Mouse (Mus musculus) kidney, embryonic 14.5 days (tissue): ENCODE measurements around the gene Arhgef39. TPM values are rescaled to one million over a fixed set of nuclear protein-coding genes. Genes with fewer than 3 reads are reported as not detected.
"Not testable (repeated sequence)": the region's sequence is repeated elsewhere in the genome, so short reads cannot be mapped to it uniquely, and the experiment has no call there.

ENCODE experiments used
- ATAC-seq: fragments of 200-750 bp; cut with Nextera tagmentation; 2 replicates; pipeline ENCODE4 v1.8.0; 2017; ENCODE audit warnings: moderate number of reproducible peaks, mild to moderate bottlenecking, moderate TSS enrichment, moderate library complexity; ENCODE audit not compliant: low FRiP score, low TSS enrichment
- H3K27ac ChIP-seq: fragments of 300-500 bp; sonication (generic); 2 replicates; pipeline ENCODE4 v1.5.1; 2014; ENCODE audit warnings: low read depth, mild to moderate bottlenecking, low read length, moderate library complexity, mixed read lengths
- H3K27me3 ChIP-seq: fragments of 300-500 bp; sonication (generic); 2 replicates; pipeline ENCODE4 v1.6.1; 2014; ENCODE audit warnings: mild to moderate bottlenecking, low read length; ENCODE audit not compliant: control insufficient read depth, insufficient read depth
- H3K36me3 ChIP-seq: fragments of 300-500 bp; sonication (generic); 2 replicates; pipeline ENCODE4 v1.6.1; 2014; ENCODE audit warnings: low read length, mixed read lengths; ENCODE audit not compliant: control insufficient read depth, insufficient read depth
- H3K4me1 ChIP-seq: fragments of 300-500 bp; sonication (generic); 2 replicates; pipeline ENCODE4 v1.6.1; 2014; ENCODE audit warnings: low read length, mixed read lengths; ENCODE audit not compliant: control insufficient read depth, insufficient read depth
- H3K4me2 ChIP-seq: fragments of 300-500 bp; sonication (generic); replicated peaks from 2 replicates; pipeline ENCODE4 v1.6.1; 2014; ENCODE audit warnings: low read depth, mild to moderate bottlenecking, low read length
- H3K4me3 ChIP-seq: fragments of 300-500 bp; sonication (generic); 2 replicates; pipeline ENCODE4 v1.5.1; 2014; ENCODE audit warnings: mild to moderate bottlenecking, low read length
- H3K9ac ChIP-seq: fragments of 300-500 bp; sonication (generic); 2 replicates; pipeline ENCODE4 v1.6.1; 2014; ENCODE audit warnings: low read depth, mild to moderate bottlenecking, low read length, moderate library complexity
- H3K9me3 ChIP-seq: fragments of 300-500 bp; sonication (generic); 2 replicates; pipeline ENCODE4 v1.6.1; 2016; ENCODE audit warnings: low read length; ENCODE audit not compliant: control insufficient read depth
- WGBS: fragments of 180-500 bp; shearing (Covaris S2); extraction: QIAGEN DNeasy Blood & Tissue Kit; methylation state at CpG from one replicate; pipeline ENCODE4 v1.1.7; 2014; 5-methylcytosine and 5-hydroxymethylcytosine counted together
- polyA plus RNA-seq: library from polyadenylated mRNA; unstranded; fragments of >200 nt; fragmentation: Nextera tagmentation; extraction: Ambion mirVana; gene quantifications from 2 replicates; pipeline ENCODE4 v1.2.1, GENCODE M21; 2014

Arhgef39 gene
- polyA plus RNA-seq, 1 experiment from 2014 or later = 38.2 TPM

DNA sequence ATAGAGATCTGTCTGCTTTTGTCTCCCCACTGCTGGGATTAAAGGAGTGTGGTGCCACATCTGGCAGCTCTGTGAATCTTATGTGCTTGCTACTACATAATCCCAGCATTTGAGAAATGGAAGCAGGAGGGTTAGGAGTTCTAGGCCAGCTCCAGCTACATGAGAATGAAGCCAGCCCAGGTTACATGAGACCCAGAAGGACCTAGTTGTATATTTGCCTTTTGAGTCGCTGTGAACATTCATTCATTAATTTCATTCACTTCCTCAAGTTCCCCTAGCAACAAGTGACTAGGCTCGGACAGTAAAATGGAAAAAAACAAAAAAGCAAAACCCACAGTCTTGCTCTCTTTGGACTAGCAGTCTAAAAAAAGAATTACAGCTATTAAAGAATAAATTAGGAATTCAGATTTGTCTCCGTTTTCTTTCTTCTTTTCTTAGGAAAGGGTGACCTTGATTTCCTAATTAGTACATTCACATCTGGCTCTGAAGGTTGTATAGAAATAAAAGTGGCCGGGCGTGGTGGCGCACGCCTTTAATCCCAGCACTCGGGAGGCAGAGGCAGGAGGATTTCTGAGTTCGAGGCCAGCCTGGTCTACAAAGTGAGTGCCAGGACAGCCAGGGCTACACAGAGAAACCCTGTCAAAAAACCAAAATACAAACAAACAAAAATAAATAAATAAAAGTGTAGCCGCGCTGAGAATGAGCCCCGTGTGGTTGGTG lies 7.2 kb downstream of the Arhgef39 start:
- H3K27ac ChIP-seq = no peak overlapping the region
- no peak overlapping the region for H3K9ac ChIP-seq
- no peaks in the 10 kb centered on the region for H3K9me3 ChIP-seq
- peaks cover 7% of the 10 kb centered on the region for H3K4me1 ChIP-seq
- no peaks in the 10 kb centered on the region for H3K27me3 ChIP-seq
- ATAC-seq = no peak
- peak overlapping the region; percentile 31 for H3K4me2 ChIP-seq
- H3K4me3 ChIP-seq = peak overlapping the region; percentile 75
- WGBS = 45% methylated on average over 12 of the region's 12 CpGs
- H3K36me3 ChIP-seq = peaks cover 16% of the 10 kb centered on the region; the same call in 1 of the 2 replicates

GRCm38 (mm10) chr4:43490801-43491200 lies 8.7 kb downstream of the Arhgef39 start:
- H3K27me3 ChIP-seq = no peaks in the 10 kb centered on the region
- ATAC-seq = no peak
- 82% methylated on average over 5 of the region's 5 CpGs for WGBS
- H3K9ac ChIP-seq = no peak overlapping the region
- H3K4me2 ChIP-seq = no peak overlapping the region
- H3K9me3 ChIP-seq = no peaks in the 10 kb centered on the region
- H3K27ac ChIP-seq = no peak overlapping the region
- H3K4me3 ChIP-seq = no peak overlapping the region
- peaks cover 4% of the 10 kb centered on the region; the same call in 1 of the 2 replicates for H3K4me1 ChIP-seq
- peaks cover 1% of the 10 kb centered on the region; the same call in 1 of the 2 replicates for H3K36me3 ChIP-seq

GRCm38 (mm10) chr4:43489611-43490010 lies 9.9 kb downstream of the Arhgef39 start:
- WGBS = 93% methylated on average over 3 of the region's 3 CpGs

DNA sequence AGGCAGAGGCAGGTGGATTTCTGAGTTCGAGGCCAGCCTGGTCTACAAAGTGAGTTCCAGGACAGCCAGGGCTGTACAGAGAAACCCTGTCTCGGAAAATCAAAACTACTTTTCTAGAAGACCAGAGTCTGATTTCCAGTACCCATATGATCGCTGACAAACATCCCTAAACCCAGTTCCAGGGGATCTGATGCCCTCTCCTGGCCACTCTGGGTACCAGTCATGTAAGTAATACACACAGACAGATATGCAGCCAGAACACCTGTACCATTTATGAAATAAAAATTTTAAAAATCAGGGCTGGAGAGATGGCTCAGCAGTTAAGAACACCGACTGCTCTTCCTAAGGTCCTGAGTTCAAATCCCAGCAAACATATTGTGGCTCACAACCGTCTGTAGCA lies 13.8 kb downstream of the Arhgef39 start:
- not testable (repeated sequence) for H3K4me2 ChIP-seq, H3K4me1 ChIP-seq, ATAC-seq, H3K9me3 ChIP-seq, H3K27ac ChIP-seq, H3K9ac ChIP-seq, H3K4me3 ChIP-seq, H3K36me3 ChIP-seq, H3K27me3 ChIP-seq
- 85% methylated on average over 5 of the region's 5 CpGs for WGBS

More at GRCm38 (mm10) chr4:43489611-43490010, 9.9 kb downstream of the Arhgef39 start:
- no peak overlapping the region for H3K4me3 ChIP-seq
- H3K36me3 ChIP-seq = no peaks in the 10 kb centered on the region
- ATAC-seq = no peak
- no peak overlapping the region for H3K4me2 ChIP-seq
- no peak overlapping the region for H3K27ac ChIP-seq
- H3K9me3 ChIP-seq = no peaks in the 10 kb centered on the region
- H3K27me3 ChIP-seq = no peaks in the 10 kb centered on the region
- H3K4me1 ChIP-seq = peaks cover 4% of the 10 kb centered on the region; the same call in 1 of the 2 replicates
- H3K9ac ChIP-seq = no peak overlapping the region

DNA sequence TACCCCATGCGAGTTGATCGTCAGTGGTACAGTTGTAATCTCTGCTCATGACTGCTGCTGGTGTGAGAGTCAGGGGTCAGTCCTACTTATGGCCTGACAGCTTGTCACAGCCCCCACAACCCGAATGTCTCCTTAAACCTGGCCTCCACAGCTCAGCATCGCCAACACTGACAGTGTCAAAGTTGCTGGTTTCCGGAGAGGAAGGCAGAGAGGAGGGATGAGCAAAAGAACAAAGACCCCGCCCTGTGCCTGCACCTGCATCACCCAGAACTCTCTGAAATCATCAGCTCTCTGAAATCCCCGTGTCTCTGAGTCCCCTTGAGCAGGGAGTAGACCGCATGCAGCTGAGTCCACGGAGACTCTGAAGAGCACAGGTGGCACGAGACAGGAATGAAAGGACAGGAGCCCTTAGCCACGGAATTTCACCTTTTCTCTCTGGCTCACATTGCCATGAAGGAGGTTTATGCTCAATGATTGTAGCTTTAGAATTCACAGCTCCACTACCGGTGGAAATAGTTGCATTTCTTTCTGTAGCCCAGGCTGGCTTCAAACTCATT lies 15.9 kb downstream of the Arhgef39 start, which contains the start of gene Sit1:
Sit1 (minus strand) TSS at position 200 of the 557 bp plus-strand sequence.
- no peak for ATAC-seq
- 61% methylated on average over 12 of the region's 12 CpGs for WGBS
- no peak within 1 kb of the TSS for H3K9ac ChIP-seq
- H3K4me2 ChIP-seq = no peak within 1 kb of the TSS
- H3K36me3 ChIP-seq = no peaks in the 10 kb centered on the region
- no peak within 1 kb of the TSS for H3K4me3 ChIP-seq
- no peak within 1 kb of the TSS for H3K27ac ChIP-seq
- no peaks in the 10 kb centered on the region for H3K27me3 ChIP-seq
- H3K9me3 ChIP-seq = no peaks in the 10 kb centered on the region
- no peaks in the 10 kb centered on the region for H3K4me1 ChIP-seq

DNA sequence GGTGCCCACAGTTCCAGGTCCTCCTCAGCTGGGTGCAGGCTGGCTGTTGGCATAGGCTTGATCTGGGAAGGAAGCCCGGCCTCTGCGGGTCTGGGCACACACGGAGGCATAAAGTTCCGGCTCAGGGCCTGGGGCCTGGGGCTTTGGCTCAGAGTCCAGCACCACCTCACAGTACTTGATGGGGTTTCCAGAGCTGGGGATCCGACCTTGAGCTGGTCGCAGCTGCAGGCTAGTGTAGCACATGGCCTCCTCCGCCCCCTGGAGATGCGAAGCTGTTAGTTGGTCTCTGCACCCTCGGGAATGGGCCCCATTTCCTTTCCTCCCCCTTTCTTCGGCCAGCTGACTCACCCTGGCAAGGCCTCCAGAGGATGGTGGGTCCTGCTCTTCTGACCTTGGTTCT lies 16.9 kb downstream of the Arhgef39 start:
- no peak for ATAC-seq
- no peaks in the 10 kb centered on the region for H3K27me3 ChIP-seq
- peaks cover 3% of the 10 kb centered on the region; the same call in 1 of the 2 replicates for H3K4me1 ChIP-seq
- H3K4me3 ChIP-seq = no peak overlapping the region
- no peaks in the 10 kb centered on the region for H3K9me3 ChIP-seq
- WGBS = 67% methylated on average over 10 of the region's 10 CpGs
- no peak overlapping the region for H3K27ac ChIP-seq
- no peak overlapping the region for H3K4me2 ChIP-seq
- H3K9ac ChIP-seq = no peak overlapping the region
- no peaks in the 10 kb centered on the region for H3K36me3 ChIP-seq

- H3K4me3 ChIP-seq = no peak overlapping the region
- H3K36me3 ChIP-seq = no peaks in the 10 kb centered on the region
- no peak overlapping the region for H3K27ac ChIP-seq
- no peak overlapping the region for H3K9ac ChIP-seq
- ATAC-seq = no peak
- no peaks in the 10 kb centered on the region for H3K27me3 ChIP-seq
- 72% methylated on average over 7 of the region's 7 CpGs for WGBS
- no peak overlapping the region for H3K4me2 ChIP-seq
- H3K4me1 ChIP-seq = peaks cover 3% of the 10 kb centered on the region; the same call in 1 of the 2 replicates
- no peaks in the 10 kb centered on the region for H3K9me3 ChIP-seq
Measured at GRCm38 (mm10) chr4:43481894-43482456, 17.5 kb downstream of the Arhgef39 start.

- H3K9me3 ChIP-seq = no peaks in the 10 kb centered on the region
- H3K4me3 ChIP-seq = no peak overlapping the region
- peaks cover 3% of the 10 kb centered on the region; the same call in 1 of the 2 replicates for H3K4me1 ChIP-seq
- 82% methylated on average over 5 of the region's 5 CpGs for WGBS
- no peak overlapping the region for H3K27ac ChIP-seq
- H3K27me3 ChIP-seq = no peaks in the 10 kb centered on the region
- no peak overlapping the region for H3K9ac ChIP-seq
- H3K4me2 ChIP-seq = no peak overlapping the region
- no peaks in the 10 kb centered on the region for H3K36me3 ChIP-seq
- ATAC-seq = no peak
Measured at GRCm38 (mm10) chr4:43480985-43481384, 18.5 kb downstream of the Arhgef39 start.
